Mouse (Mus musculus) c-Kit-positive CD71-positive TER-119-positive erythroid progenitor cells, embryonic 14.5 days (primary cell): ENCODE results near the gene Trim58.

Experiments
- DNase-seq: peaks from one replicate; pipeline ENCODE4 v3.0.0-alpha.2; 2013; ENCODE audit warnings: low spot score

Gene Trim58

DNA sequence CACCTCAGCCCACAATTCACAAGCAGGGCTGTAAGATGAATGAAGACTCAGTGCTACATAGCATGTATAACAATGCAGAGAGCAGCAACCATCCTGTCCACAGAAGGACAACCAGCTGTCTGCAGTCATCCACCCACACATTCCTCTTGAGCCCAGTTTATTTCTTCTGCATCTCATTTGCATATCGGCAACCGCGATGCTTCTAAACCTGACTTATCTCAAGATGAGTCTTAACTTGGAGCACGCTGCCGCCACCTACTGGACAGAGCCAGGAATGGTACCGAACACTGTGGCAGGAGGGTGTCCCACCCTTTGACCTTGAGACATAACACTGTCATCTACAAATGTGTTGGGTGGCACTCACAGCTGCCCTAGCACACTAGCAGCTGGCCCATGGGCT, 3.1 kb downstream of the Trim58 start:
- peak; percentile 90 for DNase-seq

DNA sequence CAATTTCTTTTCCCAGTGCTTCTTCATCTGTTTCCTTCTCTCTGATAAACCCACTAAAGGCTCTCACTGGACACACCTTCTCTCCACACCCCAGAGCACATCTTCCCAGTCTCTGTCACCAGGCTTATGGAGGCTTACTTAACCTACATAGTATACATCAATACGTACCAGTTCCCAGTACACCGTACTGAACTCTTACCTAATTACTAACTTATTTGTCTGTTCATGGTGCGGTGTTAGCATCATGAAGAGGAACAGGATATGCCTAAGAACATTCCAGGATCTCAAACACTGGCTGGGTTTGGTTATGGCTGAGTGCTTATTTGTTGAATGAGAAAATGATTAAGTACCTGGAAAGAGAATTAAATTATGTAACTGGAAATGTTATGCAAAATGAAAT, 14.9 kb downstream of the Trim58 start:
- no peak for DNase-seq

- DNase-seq: no peak
Measured at GRCm38 (mm10) chr11:58658596-58658995, 18.3 kb downstream of the Trim58 start, which contains the start of gene Olfr322. Olfr322 (plus strand) TSS chr11:58658782.

- no peak for DNase-seq
Measured at GRCm38 (mm10) chr11:58669252-58669651, 29.0 kb downstream of the Trim58 start.

DNA sequence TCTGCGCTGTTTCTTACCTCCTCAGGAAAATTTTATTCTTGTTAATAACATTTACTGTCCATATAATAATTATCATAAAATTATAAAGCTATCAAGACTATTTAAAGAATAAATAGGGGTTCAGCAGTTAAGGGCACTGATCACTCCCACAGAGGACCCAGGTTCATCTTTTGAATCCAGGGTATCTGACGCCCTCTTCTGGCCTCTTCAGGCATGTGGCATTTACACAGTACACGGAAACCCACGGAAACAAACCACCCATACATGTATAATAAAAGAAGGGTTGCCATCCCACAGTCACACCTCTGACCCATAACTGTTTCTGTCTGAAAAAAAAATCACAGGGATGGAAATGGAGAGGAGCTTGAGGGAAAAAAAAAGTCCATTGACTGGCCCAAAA, 31.6 kb downstream of the Trim58 start:
- no peak for DNase-seq

DNA sequence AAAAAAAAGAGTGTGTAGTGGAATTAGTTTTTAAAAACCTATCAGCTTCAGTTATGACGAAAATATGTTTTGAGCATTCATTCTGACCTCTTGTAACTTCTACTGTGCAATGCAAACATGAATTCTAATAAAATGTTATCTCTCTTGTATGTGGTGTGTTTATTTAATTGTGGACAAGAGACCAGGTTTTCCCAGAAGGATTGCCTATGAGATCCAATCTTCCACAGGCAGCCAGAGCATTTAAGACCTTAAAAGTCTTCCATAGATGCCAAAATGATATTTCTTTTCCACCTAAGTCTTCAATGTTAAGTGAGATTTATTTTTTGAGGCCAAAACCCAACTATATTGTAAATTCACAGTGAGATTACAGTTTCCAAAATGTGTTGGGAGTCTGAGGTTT, 40.5 kb downstream of the Trim58 start, which contains the start of gene Olfr320:
TSS of gene Olfr320 (plus strand) at position 301 of the 400 bp plus-strand sequence.
- DNase-seq: no peak

DNA sequence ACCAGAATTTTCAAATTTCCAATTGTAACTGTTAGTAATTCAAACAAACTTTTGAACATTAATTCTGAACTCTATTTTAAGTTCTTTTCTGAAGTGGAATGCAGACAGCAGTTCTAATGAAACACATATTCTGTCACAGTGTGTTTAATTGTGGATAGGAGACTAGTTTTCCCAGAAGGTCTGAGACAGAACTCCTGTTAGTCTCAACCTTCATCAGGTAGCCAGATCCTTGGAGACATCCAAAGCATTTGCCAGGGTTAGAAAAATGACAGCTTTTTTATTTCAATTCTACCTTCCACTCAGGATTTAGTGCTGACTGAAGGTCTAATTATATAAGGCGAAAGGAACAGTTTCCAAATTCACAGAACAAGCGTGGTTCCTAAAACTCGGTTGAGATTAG, 58.6 kb downstream of the Trim58 start, which contains the start of gene Olfr319:
TSS of gene Olfr319 (plus strand) at position 301 of the 400 bp plus-strand sequence.
- DNase-seq: no peak
